Mouse (Mus musculus) CD4-positive, CD25-positive, alpha-beta regulatory T cell (primary cell): ENCODE measurements around the gene Dph1. TPM values are rescaled to one million over a fixed set of nuclear protein-coding genes. Genes with fewer than 3 reads are reported as not detected.

Source experiments
- polyA plus RNA-seq: library from polyadenylated mRNA; unstranded; fragments of 100-300 nt; shearing (Covaris generic); gene quantifications from one replicate; pipeline ENCODE4 v1.2.1, GENCODE M21; 2017

Dph1 gene
- polyA plus RNA-seq: 23.8 TPM

GRCm38 (mm10) chr11:75190905-75191441 lies at the start of gene Dph1:
TSS of gene Dph1 (minus strand) at chr11:75191241.

DNA sequence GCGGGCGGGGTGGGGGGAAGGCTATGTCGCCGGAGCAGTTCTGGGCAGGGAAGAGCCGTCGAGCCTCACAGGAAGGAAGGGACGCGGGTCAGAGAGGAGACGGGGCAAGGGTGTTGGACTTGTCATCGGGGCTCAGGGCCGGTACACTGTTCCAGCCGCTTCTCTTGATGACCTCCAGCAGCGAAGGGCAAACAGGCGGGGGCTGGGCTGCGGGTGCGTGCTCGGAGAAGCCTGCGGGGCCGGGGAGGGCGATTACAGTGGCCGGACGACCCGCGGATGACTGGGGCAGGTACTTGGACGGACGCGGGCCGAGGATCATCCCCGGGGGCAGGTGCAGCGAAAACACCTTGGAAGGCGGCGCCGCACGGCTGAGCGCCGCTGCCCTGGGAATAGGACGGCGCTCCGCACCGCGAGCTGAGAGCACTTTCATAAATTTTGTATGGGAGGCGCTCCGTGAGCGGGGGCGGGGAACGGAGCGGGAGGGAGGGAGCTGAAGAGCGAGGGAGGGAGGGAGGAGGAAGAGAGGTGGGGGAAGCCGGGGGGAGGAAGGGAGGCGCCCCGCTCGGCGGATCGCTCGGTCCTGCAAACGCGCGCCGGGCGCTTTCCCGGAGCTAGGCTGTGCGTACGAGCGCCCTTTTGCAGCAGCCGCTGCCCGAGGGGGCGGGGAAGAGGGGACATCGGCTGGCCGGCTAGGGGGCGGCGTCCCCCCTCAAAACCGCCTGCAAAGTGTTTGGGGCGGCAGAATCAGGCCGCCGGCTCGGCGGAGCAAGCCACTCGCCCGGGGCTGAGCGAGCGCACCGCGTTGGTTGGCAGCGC lies 2.4 kb upstream of the Dph1 start, which contains the start of gene Rtn4rl1:
TSS of gene Rtn4rl1 (plus strand) at position 528 of the 816 bp plus-strand sequence.

DNA sequence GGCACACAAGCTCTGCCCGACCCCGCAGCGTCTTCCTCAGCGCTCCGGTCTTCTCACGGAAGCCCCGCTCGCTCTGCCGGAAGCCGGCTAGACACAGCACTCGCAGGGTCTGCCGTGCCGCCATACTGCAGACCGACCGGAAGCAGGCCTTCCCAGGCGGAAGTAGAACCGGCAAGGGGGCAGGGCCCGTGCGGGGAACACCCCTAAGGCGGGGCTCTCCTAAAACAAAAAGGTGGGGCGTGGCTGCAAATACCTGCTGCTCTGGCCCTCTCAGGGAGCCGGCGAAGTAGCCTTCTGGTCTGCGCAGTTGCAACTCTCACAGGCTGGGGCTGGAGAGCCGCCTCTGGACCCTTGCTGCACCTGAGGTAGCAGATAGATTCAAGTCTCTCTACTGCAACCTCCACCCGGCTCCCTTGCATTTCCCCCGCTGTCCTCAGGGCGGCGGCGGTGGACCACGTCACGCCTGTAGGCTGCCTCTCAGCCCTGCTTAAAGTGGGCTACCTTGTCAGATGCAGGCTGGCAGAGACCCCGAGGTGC lies 12.3 kb downstream of the Dph1 start, which contains the start of gene Ovca2:
TSS of gene Ovca2 (minus strand) at position 164 of the 537 bp plus-strand sequence.

DNA sequence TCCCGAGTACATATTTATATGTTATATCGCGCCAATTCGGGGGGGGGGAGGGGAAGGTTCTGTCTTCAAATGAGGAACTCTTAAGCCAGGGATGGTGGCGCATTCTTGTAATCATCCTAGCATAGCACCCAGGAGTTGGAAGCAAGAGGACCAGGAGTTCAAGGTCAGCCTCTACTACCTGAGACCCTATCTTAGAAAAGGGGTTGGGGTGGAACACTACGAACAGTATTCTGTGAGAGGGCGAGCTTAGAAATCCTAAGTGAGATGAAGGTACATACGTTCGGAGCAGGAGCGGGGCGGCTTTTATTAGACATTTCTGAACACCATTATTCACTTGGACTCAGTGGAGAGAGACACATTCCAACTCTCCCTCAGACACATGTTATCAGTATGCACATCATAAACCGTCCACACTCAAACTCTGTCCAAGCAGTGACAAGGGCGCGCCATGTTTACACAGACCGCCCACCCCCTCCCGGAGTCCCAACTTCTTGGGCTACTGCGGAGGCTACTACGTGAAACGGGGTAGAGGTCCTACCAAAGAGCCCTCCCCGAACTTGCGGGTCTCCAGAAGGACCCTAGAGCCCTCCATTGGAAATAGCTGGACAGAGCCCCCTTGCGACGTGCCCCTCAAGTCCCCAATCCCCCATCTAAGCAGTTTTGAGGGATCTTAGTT lies 21.5 kb downstream of the Dph1 start, which contains the start of gene Hic1:
TSS of gene Hic1 (minus strand) at position 115 of the 676 bp plus-strand sequence.

Other genes with a start within 250 kb of the Dph1 start
- gene Hic1, start 21.7 kb downstream of the Dph1 start, polyA plus RNA-seq: 6.8 TPM
- 34.0 TPM for gene Ovca2, start 12.4 kb downstream of the Dph1 start, polyA plus RNA-seq
- gene Rtn4rl1, start 2.5 kb upstream of the Dph1 start, polyA plus RNA-seq: 17.3 TPM
- 130 TPM for gene Rpa1, start 157.1 kb upstream of the Dph1 start, polyA plus RNA-seq
- gene Smyd4, start 157.2 kb upstream of the Dph1 start, polyA plus RNA-seq: 19.0 TPM
- 1.4 TPM for gene Serpinf1, start 231.5 kb upstream of the Dph1 start, polyA plus RNA-seq
- not detected for gene Serpinf2, start 248.3 kb upstream of the Dph1 start, polyA plus RNA-seq